Mouse (Mus musculus) spleen, postnatal 14 days (tissue): ENCODE measurements around the gene Tango6.

Experiments
- DNase-seq, 2 experiments: peaks; one replicate each; pipeline ENCODE4 v3.0.0; 2021 to 2022; ENCODE audit warnings: low spot score in 2 of 2

Gene Tango6

DNA sequence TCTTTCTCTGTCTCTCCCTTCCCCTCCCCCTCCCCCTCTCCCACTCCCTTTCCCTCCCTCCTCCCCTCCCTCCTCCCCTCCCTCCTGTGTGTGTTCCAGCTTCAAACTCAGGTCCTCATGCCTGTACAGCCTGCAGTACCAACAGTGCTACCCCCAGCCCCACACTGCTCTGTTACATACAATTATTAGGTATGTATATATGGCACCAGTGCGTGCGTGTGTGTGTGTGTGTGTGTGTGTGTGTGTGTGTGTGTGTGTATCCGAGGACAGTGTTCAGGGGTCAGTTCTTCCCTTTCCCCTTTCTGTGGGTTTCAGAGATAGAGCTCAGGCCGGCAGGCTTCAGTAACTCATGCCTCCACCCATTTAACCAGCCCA lies 134.3 kb downstream of the Tango6 start:
- no peak for DNase-seq

DNA sequence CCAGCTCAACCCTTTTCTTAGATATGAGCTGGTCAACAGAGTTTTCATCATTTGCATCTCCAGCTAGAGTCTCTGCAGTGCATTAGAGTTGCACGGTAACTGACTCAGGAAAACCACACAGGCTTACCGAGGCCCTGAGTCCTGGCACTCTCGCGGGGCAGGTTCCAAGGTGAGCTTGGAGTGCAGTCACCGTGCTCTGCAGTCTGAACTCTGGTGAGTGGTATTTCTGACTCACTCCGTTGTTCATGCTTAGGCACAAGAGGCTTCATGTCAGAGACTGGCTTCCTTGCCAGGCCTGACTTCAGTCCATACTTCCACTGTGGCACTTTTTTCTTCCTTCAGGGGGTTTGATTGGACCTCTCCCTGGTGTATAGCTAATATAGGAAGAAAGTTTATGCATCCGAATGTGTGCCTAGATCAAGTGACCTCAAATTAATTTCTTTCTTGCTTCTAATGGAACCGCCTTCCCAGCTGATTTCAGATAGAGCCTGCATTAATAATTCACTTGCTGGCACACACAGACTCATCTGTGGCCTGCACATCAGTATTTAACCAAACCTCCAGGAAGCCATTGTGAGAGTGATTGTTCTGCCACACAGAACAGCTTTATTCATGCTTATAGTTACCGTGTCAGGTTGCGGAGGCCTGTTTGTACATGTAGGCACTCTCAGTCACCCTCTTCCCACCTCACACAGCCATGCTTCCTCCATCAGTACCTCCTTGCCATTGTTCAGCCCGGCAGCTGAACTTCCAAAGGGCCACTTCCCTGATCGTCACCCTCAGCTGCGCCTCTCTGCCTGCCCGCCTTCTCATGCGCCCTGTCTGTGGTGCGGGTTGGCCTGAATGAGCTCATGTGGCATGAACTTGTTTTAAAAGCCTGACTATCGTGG lies 136.0 kb downstream of the Tango6 start:
- DNase-seq: no peak

DNA sequence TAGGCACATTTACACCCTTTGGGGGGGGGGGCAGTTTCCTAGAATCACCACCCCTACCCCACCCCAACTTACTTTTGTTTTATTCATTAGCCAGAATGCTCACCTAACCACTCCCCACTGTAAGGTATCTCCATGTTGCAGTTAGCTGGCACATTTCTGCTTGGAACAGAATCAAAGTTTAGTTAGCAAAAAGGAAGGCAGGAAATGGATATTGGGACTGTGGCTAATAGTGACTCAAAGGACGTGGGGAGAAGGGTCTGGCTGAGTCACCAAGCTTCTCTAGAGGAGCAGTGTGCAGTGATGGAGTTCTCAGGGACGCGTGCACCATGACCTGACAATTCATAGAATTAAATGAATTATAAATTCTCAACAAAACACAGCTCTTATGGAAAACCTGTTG lies 136.7 kb downstream of the Tango6 start:
- DNase-seq: no peak

DNA sequence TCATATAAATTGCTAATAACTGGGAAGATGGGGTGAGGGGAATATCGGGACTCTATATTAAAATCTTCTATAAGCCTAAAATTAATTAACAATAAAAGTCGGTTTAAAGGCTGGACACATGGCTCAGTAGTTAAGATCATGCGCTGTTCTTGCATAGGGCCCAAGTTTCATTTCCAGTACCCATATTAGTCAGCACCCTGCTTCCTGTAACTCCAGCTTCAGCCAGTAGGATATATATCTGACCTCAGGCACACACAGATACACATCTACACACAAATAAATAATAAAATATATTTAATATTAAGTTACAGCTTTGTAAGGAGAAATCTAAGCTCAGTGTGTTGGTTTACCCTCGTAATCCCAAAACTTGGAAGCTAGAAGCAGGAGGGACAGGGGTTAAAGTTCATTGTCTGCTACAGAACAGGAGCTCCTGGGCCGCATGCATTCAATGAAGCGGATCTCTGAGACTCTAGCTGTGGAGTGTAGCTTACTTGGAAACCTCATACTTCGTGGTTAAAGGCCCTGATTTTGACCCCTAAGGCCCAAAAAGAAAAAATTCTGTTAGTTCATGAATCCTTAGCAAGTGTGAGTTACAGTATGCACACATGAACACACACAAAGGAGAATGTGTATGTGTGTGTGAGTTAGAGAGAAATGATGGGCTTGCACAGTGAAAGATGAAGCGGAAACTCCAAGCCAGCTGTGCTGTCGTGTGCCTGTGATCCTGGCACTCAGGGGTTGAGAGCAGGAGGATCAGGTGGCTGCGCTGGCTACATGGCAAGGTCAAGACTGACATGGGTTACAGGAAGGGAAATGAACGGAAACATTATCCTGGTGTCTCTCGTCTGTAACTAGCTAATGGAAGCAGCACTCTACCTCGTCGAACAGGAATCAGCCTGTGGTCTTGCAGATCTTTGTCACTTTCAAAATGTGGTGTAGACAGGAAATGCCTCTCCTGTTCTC lies 138.0 kb downstream of the Tango6 start:
- no peak for DNase-seq

DNA sequence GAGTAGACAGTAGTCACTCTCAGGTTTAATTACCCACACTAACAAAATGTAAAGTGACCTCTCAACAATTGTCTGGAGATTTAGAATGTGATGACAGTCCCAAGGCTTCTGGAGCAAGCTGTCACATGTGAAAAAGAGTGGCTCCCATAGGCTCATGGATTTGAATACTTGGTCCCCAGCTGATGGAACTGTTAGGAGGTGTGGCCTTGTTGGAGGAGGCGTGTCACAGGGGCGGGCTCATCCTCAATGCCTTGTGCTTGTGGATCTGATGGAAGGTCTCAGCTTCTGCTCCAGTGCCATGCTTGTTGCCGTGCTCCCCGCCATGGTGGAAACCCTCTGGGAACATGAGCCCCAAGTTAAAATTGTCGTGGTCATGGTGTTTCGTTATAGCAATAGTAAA lies 146.1 kb downstream of the Tango6 start:
- DNase-seq: no peak

DNA sequence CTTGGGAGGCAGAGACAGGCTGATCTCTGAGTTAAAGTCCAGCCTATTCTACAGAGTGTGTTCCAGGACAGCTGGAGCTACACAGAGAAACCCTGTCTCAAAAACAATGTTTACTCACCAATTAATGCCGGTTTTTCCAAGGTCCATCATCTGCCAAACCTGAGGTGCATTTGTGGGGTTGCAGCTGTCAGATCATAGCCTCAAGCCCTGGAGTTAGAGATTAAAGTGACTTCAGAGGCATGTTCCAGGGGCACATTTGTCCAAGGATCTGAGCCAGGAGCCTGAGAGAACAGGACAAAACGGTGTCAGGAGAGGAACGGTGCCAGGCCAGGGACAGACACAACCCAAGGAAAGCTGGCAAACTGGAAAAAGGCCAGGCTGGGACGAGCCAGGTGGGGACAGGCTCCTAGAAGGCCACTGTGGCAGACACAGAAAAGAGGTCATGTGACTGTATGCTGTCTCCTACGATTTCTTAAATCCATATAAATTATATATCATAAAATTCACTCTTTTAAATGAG lies 146.7 kb downstream of the Tango6 start:
- DNase-seq: no peak

DNA sequence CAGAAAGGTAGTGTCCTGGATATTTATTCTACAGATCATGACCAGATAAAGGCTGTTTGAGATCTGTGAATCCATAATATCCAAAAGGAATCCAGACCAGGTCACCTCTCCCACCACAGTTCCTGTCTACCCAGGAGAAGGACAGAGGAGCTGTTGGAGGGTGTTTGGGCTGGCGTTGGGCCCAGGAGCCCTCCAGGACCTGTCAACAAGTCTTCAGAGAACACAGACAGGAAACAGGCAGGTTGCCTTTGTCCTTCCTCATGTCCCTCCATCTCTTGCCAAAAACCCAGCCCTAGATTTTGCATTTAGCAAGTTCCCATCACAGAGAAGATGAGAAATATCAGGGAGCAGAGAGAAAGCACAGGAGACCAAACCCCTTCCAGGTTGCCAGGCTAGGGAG lies 152.0 kb downstream of the Tango6 start:
- DNase-seq: no peak

DNA sequence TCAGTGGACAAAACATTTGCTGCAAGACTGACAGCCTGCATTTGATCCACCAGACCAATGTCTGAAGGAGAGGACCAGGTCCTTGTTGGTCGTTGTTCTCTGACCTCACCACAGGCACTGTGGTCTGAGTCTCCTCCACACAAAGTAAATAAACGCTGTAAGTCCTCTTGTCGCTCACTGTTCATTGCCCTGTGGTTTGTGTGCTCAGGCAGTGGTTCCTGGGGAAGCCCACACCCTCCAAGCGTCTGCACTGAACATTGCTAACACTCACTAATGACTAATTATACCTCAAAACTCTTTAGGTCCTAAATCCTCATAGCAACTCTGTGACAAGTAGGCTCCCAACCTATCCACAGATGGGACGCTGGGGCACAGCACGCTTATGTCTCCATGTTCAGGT lies 153.7 kb downstream of the Tango6 start:
- no peak for DNase-seq

DNA sequence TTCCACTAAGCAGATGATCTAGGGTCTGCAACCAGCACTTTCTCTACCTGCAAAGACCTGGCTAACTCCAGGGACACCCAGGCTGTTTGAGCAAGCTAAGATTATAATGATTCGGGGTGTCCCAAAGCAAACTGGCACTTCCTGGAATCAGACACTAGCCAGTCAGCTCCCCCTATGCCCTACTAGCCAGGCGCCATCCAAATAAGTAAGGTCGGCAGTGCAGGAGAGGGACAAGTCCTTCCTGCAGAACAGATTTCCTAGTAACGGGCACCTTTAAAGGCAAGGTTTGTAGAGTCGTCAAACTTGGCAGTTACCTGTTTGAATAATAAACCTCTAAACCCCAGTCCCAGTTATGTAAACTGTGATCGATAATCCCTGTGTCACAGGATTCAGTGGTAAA lies 155.9 kb downstream of the Tango6 start:
- DNase-seq: no peak

DNA sequence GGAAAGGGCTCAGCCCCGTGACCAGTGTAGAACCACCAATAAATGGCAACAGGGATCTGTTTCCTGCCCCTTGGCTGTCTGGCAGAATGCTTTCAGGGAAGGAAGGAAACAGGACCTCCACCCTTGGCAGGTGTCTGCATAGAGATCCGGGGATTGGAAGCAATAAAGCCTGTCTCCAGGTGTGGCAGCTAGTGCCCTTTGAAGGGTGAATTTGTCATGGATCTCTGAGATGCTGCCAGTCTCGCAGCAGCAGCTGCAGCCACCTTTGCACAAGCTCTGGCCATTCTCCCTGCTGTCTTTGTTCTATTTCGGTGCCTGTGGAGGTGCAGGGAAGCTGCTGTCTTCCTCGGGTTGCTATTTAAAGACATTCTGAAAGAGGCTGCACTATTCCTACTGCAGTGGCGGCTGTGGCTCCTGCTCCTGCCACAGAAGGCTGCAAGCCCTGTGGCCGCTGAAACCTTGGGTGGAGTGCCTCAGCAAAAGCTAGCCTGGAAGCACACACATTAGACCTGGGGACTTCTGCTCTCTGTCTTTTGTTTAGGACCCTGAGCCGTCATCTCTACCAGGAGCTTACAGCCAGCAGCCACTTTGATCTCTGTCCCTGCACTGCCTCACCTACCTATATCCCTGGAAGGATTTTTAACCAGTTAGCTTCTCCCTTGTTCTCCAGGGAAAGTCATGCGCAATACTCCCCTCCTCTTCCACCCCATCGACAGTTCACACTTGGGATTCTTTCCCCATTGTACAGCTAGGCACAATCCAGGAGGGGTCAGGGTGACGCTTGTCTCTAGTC lies 156.5 kb downstream of the Tango6 start:
- DNase-seq: no peak

DNA sequence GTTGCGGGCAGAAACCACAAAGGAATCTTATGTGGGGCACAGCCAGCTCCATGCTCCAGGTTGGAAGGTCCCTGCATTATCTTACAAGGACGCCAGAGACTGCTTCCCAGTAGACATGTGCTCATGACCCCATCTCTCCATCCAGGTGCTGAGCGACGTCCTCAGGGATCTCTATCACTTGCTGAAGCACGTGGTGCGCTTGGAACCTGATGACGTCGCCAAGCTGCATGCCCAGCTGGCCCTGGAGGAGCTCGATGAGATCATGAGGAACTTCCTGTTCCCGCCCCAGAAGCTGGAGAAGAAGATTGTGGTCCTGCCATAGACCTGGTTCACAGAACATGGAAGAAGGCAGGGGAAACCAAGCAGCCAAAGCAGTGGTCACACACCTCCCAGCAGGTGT lies 167.2 kb downstream of the Tango6 start:
- DNase-seq: no peak

DNA sequence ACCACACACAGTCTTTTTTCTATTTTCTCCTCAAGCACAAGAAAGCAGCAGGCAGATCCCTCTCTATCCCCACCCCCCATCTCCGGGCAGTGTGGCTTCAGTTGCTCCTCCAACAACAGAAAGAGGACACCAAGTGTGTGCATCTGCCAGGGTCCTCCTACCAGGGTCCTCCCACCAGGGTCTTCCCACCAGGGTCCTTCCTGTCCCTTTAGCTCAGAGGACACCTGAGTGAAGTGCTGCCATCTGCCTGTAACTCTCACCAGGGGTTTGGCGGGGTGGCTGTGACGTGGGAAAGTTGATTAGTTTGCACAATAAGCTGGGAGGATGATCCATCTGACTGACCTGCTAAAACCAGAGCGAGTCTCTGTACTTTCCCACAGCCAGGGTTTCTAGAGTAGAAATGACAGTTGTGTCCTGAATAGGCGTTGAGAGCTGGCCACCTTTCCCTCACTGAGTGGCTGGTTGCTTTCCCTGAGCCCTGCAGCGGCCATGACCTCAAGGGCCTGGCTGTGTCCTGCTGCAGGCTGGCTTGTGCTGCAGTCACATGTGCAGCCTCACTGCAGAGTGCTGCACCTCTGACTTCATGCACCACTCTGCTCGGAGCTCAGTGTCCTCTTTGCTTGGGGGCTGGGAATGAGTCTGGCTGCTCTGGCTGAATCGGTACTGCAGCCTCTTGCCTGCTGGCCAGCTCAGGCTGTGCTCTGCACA lies 171.8 kb downstream of the Tango6 start:
- no peak for DNase-seq

DNA sequence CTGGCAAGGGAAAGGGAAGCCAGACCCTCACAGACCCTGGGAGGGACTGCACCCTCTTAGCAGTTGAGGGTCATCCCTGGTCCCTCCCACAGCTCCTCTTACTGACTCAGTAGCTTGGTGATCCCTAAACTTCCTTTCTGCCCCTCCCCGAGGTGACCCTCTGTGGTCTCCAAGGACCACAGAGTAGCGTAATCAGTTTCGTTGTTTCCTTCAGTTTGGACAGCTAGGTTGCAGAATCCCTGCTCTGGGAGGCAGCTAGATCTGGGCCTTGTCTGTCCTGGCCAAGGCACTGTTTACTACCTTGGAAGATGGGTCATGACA lies 172.3 kb downstream of the Tango6 start:
- no peak for DNase-seq

DNA sequence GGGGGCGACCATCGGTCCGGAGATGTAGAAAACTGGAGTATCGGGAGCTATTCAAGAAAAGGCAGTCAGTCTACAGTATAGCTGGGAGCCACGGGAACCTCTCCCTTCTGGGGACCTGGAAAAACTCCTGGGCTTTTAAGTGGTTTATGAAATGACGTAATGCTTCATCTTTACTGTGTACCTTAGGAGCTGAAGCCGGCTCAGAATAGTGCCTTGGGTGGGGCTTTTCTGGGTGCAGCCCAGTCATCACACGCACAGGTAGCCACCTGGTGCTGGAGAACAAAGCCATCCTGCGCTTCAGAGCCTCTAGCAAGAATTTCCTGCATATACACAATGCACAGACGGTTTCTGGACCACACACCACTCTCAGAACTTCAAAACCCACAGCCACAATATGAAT lies 180.0 kb downstream of the Tango6 start:
- DNase-seq: no peak

DNA sequence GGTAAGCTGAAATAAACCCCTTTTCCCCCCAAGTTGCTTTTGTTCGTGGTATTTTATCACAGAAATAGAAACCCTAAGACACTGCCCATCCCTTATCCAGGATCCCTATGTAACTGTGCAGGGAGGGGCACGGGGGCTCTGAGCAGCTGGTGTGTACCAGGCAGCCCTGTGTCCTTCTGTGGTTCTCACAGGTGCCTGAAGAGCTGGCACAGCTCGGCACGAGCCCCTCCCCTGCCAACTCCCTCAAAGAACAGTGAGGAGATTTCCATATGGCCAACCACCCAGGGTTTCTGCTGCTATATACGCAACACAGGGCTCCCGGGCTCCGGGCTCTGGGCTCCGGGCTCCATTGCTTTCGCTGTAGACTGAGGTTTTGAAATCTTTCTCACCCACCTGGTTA lies 182.5 kb downstream of the Tango6 start:
- no peak for DNase-seq

DNA sequence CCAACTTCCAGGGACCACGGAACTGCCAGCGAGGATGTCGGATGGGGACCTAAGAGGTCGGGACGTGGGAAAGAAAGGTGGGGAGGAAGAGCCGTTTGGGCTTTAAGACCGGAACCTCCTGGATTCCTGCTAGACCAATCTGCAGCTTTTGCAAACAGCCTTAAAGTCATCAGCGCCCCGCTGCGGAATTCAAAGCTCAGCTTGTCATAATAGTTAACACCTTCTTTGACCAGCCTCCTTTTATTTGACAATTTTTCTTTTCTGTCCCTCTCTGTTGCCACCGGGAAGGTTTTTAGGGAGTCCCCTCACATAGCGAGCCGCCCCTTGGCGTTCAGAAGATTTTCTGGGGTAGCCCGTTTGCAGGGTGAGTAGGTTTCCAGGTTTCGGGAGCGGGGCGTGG lies 187.2 kb downstream of the Tango6 start, which contains the start of gene Has3:
Gene Has3, plus strand, starts transcription at position 192 of the 400 bp plus-strand sequence.
- no peak for DNase-seq

DNA sequence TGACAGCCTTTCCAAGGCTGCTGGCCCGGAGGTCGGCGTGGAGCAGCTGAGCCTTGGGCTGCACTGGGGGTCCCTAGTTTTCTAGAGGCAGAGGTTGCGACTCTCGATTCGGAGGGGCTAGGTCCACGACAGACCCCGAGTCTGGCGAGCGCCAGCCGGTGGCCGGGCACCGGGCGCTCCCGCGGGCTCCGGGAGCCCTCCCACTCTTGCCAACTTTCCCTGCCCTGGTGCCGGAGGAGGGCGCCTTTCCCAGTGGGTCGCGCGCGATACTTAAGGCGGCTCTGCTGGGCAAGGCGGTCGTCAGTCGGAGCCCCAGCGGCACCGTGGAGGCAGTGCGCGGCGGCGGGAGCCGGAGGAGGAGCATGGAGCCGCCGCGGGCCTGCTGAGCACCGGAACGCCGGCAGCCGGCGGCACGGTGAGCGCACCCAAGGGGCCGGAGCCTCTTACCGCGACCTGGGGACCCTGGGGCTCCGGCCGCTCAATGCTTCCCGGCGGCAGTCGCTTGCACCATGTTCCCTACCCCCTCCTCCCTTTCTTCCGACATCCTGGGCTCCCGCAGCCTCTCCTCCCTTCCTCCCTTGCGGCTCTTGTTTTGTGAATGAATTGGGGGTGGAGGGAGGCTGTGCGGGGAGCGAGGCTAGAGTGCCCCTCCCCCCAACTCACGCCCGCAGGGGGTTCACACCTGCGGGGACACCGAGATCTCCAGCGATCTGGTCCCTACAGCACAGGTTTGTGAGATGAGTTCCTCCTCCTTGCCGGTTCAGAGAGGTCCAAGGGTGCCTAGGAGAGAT lies 187.9 kb downstream of the Tango6 start:
- DNase-seq: no peak

DNA sequence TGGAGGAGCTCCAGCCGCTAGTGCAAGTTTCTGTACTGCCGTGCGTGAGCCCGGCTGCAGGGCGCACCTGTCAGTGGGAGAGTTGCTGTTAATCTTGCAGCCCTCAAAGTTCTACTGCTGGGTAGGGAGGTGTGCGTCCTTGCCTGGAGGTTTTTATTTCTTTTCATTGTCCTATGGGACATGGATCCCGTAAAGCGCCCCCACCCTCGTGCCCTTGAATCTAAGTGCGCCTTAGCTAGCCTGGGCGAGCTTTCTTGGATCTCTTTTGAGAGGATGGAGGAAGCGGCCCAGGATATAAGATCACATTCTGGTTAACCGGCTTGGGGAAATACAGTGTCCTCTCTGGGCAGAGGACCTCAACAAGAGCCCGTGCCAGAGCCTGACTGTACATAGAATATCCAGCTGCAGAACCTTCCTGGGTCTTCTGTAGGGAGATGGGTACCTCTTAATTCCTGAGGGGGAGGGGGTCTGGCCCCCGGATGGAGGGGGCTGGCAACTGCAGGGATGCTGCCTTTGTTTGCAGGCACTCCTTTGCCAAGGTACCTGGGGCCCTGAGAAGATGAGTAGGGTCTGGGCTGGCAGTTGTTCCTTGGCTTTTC lies 188.6 kb downstream of the Tango6 start:
- no peak for DNase-seq

DNA sequence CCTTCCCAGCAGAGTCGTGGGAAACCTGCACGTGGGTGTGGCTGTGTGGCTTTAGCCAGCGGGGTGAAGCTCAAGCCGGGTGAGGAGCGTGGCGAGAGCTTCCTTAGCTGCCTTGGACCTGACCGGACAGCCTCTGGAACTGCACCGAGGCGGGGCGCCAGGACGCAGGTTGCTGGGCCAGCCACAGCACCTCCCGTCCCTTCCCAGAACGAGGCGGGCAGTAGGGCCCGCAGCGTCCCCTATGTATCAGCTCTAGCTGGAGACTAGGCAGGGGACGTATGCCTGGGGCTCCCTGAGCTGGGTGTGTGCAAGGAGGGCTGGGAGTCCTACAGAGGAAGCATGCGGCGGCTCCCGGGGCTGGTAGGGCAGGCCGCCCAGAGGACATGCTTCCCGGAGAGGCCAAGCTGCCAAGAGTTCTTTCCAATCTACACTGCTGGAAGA lies 189.1 kb downstream of the Tango6 start:
- no peak for DNase-seq
